Mouse (Mus musculus): Measurements from ENCODE around the gene Dact1. TPM values are rescaled to one million over a fixed set of nuclear protein-coding genes. Genes with fewer than 3 reads are reported as not detected.

Gene Dact1
- polyA plus RNA-seq (2014; fragmentation: Illumina TruSeq; extraction: RNeasy Lipid Tissue Mini Kit (QIAGEN cat#74804); ENCODE audit: low replicate concordance), result 4.1 TPM

DNA sequence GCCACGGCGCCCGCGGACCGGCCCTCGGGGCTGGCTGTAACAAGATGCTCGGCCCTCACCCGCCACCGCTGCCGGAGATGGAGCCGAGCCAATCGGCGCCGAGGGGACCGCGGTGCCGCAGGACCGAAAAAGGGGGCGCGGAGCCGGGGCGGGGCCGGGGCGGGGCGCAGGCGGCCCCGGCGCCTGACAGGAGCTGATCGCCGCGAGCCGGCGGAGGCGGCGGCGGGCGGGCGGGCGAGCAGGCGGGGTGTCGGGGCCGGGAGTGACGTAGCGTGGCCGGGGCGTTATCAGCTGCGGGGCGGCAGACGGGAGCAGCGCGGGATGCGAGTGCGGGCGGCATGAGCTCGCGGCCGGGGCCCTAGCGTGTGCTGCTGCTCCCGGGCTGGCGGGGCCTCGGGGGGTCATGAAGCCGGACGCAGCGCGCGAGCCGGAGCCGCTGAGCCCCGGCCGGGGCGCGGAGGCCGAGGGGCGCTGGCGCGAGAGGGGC is at the start of gene Dact1:
Gene Dact1 (plus strand): TSS at position 304 of the 487 bp plus-strand sequence.

Other genes starting within 250 kb of the Dact1 start
- not detected for gene Tomm20l, start 198.5 kb upstream of the Dact1 start, polyA plus RNA-seq (2014; fragmentation: Illumina TruSeq; extraction: RNeasy Lipid Tissue Mini Kit (QIAGEN cat#74804); ENCODE audit: low replicate concordance)
- 86.9 TPM for gene Timm9, start 173.2 kb upstream of the Dact1 start, polyA plus RNA-seq (2014; fragmentation: Illumina TruSeq; extraction: RNeasy Lipid Tissue Mini Kit (QIAGEN cat#74804); ENCODE audit: low replicate concordance)
- gene 2700049A03Rik, start 173.0 kb upstream of the Dact1 start, polyA plus RNA-seq (2014; fragmentation: Illumina TruSeq; extraction: RNeasy Lipid Tissue Mini Kit (QIAGEN cat#74804); ENCODE audit: low replicate concordance), result 4.0 TPM